Mouse (Mus musculus): Measurements from ENCODE around the gene Snn.

GRCm38 (mm10) chr16:11097301-11097700 lies 36.6 kb downstream of the Snn start:
- no peak for TF ChIP-seq CTCF (IDR thresholded peaks at IDR 0.05; ENCODE audit: extremely low read depth, insufficient read depth, insufficient read length, insufficient replicate concordance)
- TF ChIP-seq POLR2A (IDR thresholded peaks at IDR 0.05; ENCODE audit: low read depth, low read length) = no peak
